Mouse (Mus musculus) liver, postnatal 0 days (tissue): ENCODE measurements around the gene Bmpr2.
A peak's percentile ranks its signal among the peaks of the same experiment; 100 is the strongest.

Source experiments
- CTCF ChIP-seq: sonication (generic); IDR thresholded peaks from 2 replicates; pipeline ENCODE4 v1.5.1; 2016; ENCODE audit warnings: antibody characterized with exemption, low read depth
- EP300 ChIP-seq: IDR thresholded peaks from 2 replicates; pipeline ENCODE4 v1.6.1; 2016; ENCODE audit warnings: antibody characterized with exemption, low read depth, mild to moderate bottlenecking

DNA sequence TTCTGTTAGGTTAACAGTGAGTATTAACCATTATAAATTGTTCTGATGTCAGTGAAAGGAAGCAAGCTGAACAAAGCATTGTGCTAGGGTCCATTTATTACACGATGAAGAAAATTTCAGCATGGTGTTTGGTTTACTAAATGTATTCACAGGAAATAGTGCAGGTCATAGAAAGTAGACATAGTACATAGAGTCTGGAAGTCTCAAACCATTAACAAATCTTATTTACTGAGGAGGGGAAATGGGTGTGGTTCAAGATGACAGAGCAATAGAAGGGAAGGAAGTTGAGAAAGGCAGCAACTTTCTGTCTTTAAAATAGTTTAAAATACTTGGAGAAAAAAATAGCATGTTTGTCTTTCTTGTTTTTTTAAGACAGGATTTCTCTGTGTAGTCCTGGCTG is 160.0 kb downstream of the Bmpr2 start:
- peak; percentile 14; the same call in 1 of the 2 replicates for TF ChIP-seq EP300
- TF ChIP-seq CTCF = no peak
